Mouse (Mus musculus) embryonic fibroblast, embryonic 13.5 days (primary cell): ENCODE measurements around the gene Mef2c. TPM values are rescaled to one million over a fixed set of nuclear protein-coding genes. Genes with fewer than 3 reads are reported as not detected.

Experiments used
- H3K27ac ChIP-seq: 2 replicates; pipeline ENCODE4 v1.5.1; 2012; ENCODE audit warnings: low read length, control low read depth, inconsistent platforms; ENCODE audit not compliant: insufficient read depth
- H3K4me1 ChIP-seq: 2 replicates; pipeline ENCODE4 v1.6.1; 2011; ENCODE audit warnings: low read length; ENCODE audit not compliant: control insufficient read depth, insufficient read depth
- H3K4me3 ChIP-seq: 2 replicates; pipeline ENCODE4 v1.5.1; 2011; ENCODE audit warnings: mild to moderate bottlenecking, control low read depth, low read length; ENCODE audit not compliant: insufficient read depth
- CTCF ChIP-seq: IDR thresholded peaks from 2 replicates; pipeline ENCODE4 v1.5.1; 2011; ENCODE audit warnings: mild to moderate bottlenecking, control low read depth, low read length, moderate library complexity, borderline replicate concordance; ENCODE audit not compliant: insufficient read depth
- POLR2A ChIP-seq: IDR thresholded peaks from 2 replicates; pipeline ENCODE4 v1.6.1; 2011; ENCODE audit warnings: low read depth, mild to moderate bottlenecking, control low read depth, low read length, moderate library complexity
- polyA plus RNA-seq: library from polyadenylated mRNA; stranded (reverse); fragments of >200 nt; gene quantifications from 2 replicates; pipeline ENCODE4 v1.2.4, GENCODE M21; 2011; ENCODE audit warnings: low read depth; ENCODE audit not compliant: missing spikeins, insufficient read length

Gene Mef2c
- polyA plus RNA-seq, 1 experiment = 25.2 TPM

- peak overlapping the region; percentile 63 for H3K4me3 ChIP-seq
- no peaks in the 10 kb centered on the region; the same call in 1 of the 2 replicates for H3K4me1 ChIP-seq
- TF ChIP-seq CTCF (no peak), POLR2A (peak; percentile 71)
- peak overlapping the region; percentile 73 for H3K27ac ChIP-seq
Observed at GRCm38 (mm10) chr13:83524159-83524901, 20.5 kb downstream of the Mef2c start.

DNA sequence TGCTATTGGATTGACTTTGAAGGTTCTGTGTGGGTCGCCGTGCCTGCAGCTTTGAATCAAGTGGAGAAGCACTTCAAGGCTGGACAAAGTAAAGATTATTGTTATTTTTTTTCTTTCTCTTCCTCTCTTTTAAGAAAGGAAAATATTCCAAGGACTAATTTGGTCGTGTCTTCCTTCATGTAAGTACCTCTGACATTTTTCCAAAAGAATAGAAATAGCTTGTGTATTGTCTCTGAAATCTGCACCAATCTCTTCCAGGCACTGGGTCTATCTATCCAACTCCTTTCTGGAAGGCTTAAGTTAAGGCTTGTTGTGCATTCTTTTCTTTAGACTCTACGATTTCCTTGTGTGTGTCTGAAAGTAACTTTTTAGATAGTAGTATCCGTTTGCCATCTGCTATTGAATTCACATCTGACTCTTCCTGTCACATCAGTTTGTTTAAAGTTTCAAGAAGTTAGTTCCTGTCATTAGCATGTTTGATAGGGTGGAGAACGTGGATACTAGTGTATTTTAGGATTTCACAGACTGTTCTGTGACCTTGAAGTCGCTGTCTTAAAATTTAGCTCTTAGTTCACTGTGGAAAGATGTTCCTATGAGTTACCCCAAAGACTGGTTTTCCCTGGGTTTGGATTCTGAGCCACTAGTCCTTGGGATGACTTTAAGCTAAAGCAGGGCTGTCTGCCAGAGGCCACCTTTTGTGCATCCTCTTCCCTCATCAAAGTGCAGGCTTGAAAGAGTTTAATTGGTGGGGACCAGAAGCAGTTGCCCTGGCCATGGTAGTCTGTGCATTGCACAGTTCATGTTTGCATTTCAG, 21.3 kb downstream of the Mef2c start:
- Histone ChIP-seq H3K4me3 (peak overlapping the region; percentile 63), H3K27ac (peak overlapping the region; percentile 22), H3K4me1 (no peaks in the 10 kb centered on the region; the same call in 1 of the 2 replicates)
- no peak for TF ChIP-seq POLR2A
- TF ChIP-seq CTCF = no peak

- Histone ChIP-seq H3K4me1 (no peaks in the 10 kb centered on the region; the same call in 1 of the 2 replicates), H3K27ac (no peak overlapping the region), H3K4me3 (peak overlapping the region; percentile 44)
- TF ChIP-seq POLR2A (no peak), CTCF (no peak)
Observed at GRCm38 (mm10) chr13:83525716-83526005, 21.8 kb downstream of the Mef2c start.

DNA sequence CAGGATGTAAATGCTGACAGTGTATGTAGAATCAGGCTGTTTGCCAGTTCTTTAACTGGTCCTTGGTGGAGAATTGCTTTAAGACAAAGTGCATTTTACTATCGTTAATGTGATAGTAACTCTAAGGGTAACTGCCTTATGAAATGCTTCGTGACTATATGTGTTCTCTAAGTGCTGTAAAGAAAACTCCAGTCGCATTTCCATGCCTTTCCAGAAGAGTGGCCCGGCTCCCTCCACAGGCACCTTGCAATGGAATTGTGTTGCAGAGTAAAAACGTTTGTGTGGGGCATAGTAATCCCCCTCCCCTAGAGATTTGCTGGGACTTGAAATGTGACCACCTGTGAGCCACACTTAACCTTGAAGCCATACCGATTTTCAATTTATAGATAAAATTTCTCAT, 22.2 kb downstream of the Mef2c start:
- H3K27ac ChIP-seq = no peak overlapping the region
- TF ChIP-seq POLR2A (no peak), CTCF (no peak)
- H3K4me1 ChIP-seq = no peaks in the 10 kb centered on the region; the same call in 1 of the 2 replicates
- no peak overlapping the region; the same call in 1 of the 2 replicates for H3K4me3 ChIP-seq

- Histone ChIP-seq H3K4me3 (no peak overlapping the region), H3K27ac (no peak overlapping the region), H3K4me1 (no peaks in the 10 kb centered on the region; the same call in 1 of the 2 replicates)
- TF ChIP-seq POLR2A (no peak), CTCF (no peak)
Observed at GRCm38 (mm10) chr13:83527921-83528320, 24.1 kb downstream of the Mef2c start.

DNA sequence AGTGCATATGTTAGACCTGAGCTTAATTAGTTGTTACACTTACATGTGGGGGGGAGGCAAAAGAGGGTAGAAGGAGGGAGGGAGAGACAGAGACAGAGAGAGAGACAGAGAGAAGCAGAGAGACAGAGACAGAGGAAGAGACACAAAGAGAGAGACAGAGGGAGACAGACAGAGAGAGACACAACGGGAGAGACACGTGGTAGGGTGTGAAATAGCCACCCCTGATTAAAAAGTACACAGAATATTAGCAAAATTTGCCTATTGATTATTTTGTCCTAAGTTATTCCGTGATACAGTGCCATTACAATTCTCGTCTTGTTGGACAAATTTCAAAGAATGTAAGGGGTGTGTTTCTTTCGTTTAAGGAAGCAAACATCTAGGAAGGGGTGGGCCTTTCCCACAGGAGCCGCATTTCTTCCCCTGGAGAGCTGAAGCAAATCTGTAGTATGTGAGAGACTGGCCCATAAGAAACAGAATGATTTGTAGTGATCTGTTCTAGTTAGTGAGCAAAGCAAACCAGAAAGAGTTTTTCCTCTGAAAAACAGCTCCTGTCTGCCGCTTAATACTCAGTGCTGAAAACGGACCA, 26.0 kb downstream of the Mef2c start:
- no peak overlapping the region for H3K4me3 ChIP-seq
- no peak overlapping the region for H3K27ac ChIP-seq
- no peak for TF ChIP-seq POLR2A
- no peak for TF ChIP-seq CTCF

DNA sequence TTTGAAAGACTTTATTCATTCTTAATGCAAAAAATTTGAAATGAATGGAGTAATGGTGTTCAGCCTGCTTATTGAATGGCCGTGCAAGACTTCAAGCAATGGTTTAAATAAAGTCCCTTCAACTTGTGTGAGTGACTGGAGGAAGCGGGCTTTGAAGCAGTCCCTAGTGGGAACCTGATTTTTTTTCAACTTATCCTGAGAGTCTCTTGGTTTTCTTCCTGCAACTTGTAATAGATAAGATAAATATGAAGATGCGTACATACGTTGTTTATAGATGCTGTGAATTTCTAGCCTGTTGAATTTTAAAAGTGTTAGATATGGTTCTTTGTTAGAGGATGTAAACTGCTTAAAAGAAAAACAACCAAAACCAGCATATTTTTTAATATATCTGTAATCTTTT, 27.1 kb downstream of the Mef2c start:
- TF ChIP-seq CTCF = no peak
- no peak for TF ChIP-seq POLR2A
- no peak overlapping the region for H3K4me3 ChIP-seq
- no peaks in the 10 kb centered on the region for H3K4me1 ChIP-seq
- no peak overlapping the region for H3K27ac ChIP-seq

More for the DNA sequence above, 26.0 kb downstream of the Mef2c start:
- H3K4me1 ChIP-seq = no peaks in the 10 kb centered on the region

DNA sequence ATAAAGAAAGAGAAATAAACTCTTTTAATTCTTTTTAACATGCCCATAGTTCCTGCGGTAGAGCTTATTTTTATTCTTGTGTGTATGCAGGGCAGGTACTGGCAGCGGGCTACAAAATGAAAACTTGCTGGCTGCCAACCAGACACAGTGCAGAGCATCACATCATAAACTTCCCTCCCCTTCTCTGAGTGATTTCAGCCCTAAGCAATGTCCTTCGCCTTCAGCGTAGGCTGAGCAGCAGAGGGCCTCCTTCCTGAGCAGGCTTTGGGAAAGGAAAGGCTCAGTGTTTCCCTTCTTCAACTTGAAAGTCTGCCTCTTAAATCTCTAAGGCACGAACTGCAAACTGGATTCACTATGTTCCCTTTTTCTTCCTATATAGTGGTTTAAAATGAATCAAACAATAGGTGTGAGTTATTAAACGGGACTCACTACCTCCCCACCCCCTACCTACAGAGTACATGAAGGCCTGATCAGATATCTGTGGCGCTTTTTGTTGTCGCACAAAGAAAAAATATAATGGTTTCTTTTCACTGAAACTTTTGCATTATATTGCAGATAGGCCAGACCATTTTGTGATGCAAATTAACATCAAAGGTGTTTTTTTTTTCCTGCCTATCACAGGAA, 28.2 kb downstream of the Mef2c start:
- H3K4me1 ChIP-seq = no peaks in the 10 kb centered on the region
- no peak overlapping the region for H3K4me3 ChIP-seq
- TF ChIP-seq CTCF = peak; percentile 45; the same call in 1 of the 2 replicates
- no peak for TF ChIP-seq POLR2A
- H3K27ac ChIP-seq = no peak overlapping the region

DNA sequence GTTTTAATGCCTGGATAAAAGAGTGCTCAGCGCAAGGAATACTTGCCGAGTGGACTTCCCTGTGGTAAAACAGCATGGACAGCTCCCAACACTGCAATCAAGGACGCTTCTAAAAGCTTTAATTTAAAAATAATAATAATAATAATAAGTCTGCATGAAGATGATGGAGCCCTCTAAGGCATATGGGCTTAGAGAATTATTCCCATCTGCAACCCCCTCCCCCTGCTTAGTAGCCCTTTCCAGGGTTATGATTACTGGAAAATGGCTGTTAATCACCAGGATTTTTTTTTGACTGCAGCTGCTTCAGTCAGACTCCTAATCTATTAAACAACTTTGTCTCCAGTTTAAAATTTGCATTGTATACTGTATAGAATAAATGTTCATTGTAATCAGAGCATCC, 32.5 kb downstream of the Mef2c start:
- Histone ChIP-seq H3K27ac (no peak overlapping the region), H3K4me3 (no peak overlapping the region), H3K4me1 (no peaks in the 10 kb centered on the region)
- TF ChIP-seq CTCF (no peak), POLR2A (no peak)
